Mouse (Mus musculus) heart, adult 2 months (tissue): ENCODE data around the gene Gm3233. TPM values are rescaled to one million over a fixed set of nuclear protein-coding genes. Genes with fewer than 3 reads are reported as not detected.
"Not testable (repeated sequence)": the region's sequence is repeated elsewhere in the genome, so short reads cannot be mapped to it uniquely, and the experiment has no call there.

Experiments
- DNase-seq, 2 experiments: peaks; one replicate each; pipeline ENCODE4 v3.0.0; 2021
- H3K27ac ChIP-seq: fragments of 200-600 bp; 2 replicates; pipeline ENCODE4 v1.8.1; 2022
- H3K27me3 ChIP-seq: fragments of 200-500 bp; 2 replicates; pipeline ENCODE4 v1.6.1; 2012; ENCODE audit warnings: mild to moderate bottlenecking, low read length, inconsistent platforms, mixed read lengths; ENCODE audit not compliant: control insufficient read depth, insufficient read depth
- H3K36me3 ChIP-seq: fragments of 200-500 bp; 2 replicates; pipeline ENCODE4 v1.6.1; 2012; ENCODE audit warnings: low read length, inconsistent platforms; ENCODE audit not compliant: control insufficient read depth, insufficient read depth
- H3K4me1 ChIP-seq: fragments of 200-500 bp; 2 replicates; pipeline ENCODE4 v1.6.1; 2011; ENCODE audit warnings: low read length; ENCODE audit not compliant: control insufficient read depth, insufficient read depth
- H3K4me3 ChIP-seq: fragments of 200-600 bp; 2 replicates; pipeline ENCODE4 v1.8.1; 2022
- H3K79me2 ChIP-seq: fragments of 200-500 bp; replicated peaks from 2 replicates; pipeline ENCODE4 v1.6.1; 2012; ENCODE audit warnings: mild to moderate bottlenecking, inconsistent platforms, low read length, moderate library complexity, mixed read lengths; ENCODE audit not compliant: control insufficient read depth, insufficient read depth
- H3K9ac ChIP-seq: fragments of 200-500 bp; 2 replicates; pipeline ENCODE4 v1.6.1; 2012; ENCODE audit warnings: low read depth, mild to moderate bottlenecking, control low read depth, inconsistent platforms, low read length, mixed read lengths
- CTCF ChIP-seq: fragments of 200-600 bp; IDR thresholded peaks from 2 replicates; pipeline ENCODE4 v1.8.1; 2022; ENCODE audit warnings: antibody characterized with exemption, mild to moderate bottlenecking, moderate library complexity
- EP300 ChIP-seq: fragments of 200-500 bp; IDR thresholded peaks from 2 replicates; pipeline ENCODE4 v1.6.1; 2011; ENCODE audit warnings: low read depth, low read length, control low read depth; ENCODE audit not compliant: insufficient read depth
- POLR2A ChIP-seq: fragments of 200-500 bp; IDR thresholded peaks from 2 replicates; pipeline ENCODE4 v1.6.1; 2011; ENCODE audit warnings: mild to moderate bottlenecking, low read depth, low read length, control low read depth; ENCODE audit not compliant: insufficient read depth
- WGBS: fragments of 180-500 bp; shearing (Covaris S2); methylation state at CpG from one replicate; pipeline ENCODE4 v1.1.7; 2018; 5-methylcytosine and 5-hydroxymethylcytosine counted together
- intact Hi-C: fragments of 180-260 bp; cut with DNase I; formaldehyde crosslinking; loops from one replicate; pipeline ENCODE4 v1.15.1; 2025
- polyA plus RNA-seq: library from polyadenylated mRNA; depleted of rRNA; stranded (reverse); fragments of >200 nt; gene quantifications from 2 replicates; pipeline ENCODE4 v1.2.3, GENCODE M21; 2012
- total RNA-seq, 2 experiments: library from RNA; stranded (reverse); gene quantifications; 2 replicates each; pipeline ENCODE4 v1.2.3; 2021

Gene Gm3233
- total and polyA plus RNA-seq, 3 experiments: not detected

- no peak for DNase-seq
- no peak overlapping the region for H3K4me3 ChIP-seq
- H3K27me3 ChIP-seq: no peaks in the 10 kb centered on the region
- intact Hi-C loops: no loop called here
- H3K36me3 ChIP-seq: no peaks in the 10 kb centered on the region
- H3K4me1 ChIP-seq: no peaks in the 10 kb centered on the region
- H3K9ac ChIP-seq: no peak overlapping the region
- H3K27ac ChIP-seq: no peak overlapping the region
- 86% methylated on average over 1 of the region's 1 CpGs for WGBS
- H3K79me2 ChIP-seq: no peaks in the 10 kb centered on the region
- TF ChIP-seq POLR2A (no peak), CTCF (no peak), EP300 (no peak)
Observed at GRCm38 (mm10) chr10:77769727-77770126, 10.2 kb upstream of the Gm3233 start.

- Histone ChIP-seq H3K27me3 (no peaks in the 10 kb centered on the region), H3K79me2 (no peaks in the 10 kb centered on the region), H3K9ac (no peak overlapping the region), H3K4me1 (no peaks in the 10 kb centered on the region), H3K4me3 (no peak overlapping the region), H3K36me3 (no peaks in the 10 kb centered on the region), H3K27ac (no peak overlapping the region)
- TF ChIP-seq POLR2A (no peak), EP300 (no peak), CTCF (peak; percentile 31)
- no peak for DNase-seq
- intact Hi-C loops: no loop called here
Observed at GRCm38 (mm10) chr10:77753448-77753847, 6.0 kb downstream of the Gm3233 start.

GRCm38 (mm10) chr10:77752312-77752711, 7.2 kb downstream of the Gm3233 start:
- 53% methylated on average over 3 of the region's 3 CpGs for WGBS
- H3K4me1 ChIP-seq, H3K36me3 ChIP-seq, intact Hi-C loops, H3K27ac ChIP-seq, H3K9ac ChIP-seq, DNase-seq, H3K27me3 ChIP-seq, H3K79me2 ChIP-seq, H3K4me3 ChIP-seq: not testable (repeated sequence)
- TF ChIP-seq CTCF: 0 out of 2 replicates have a peak, but pooled peaks have one; percentile 12

- 45% methylated on average over 1 of the region's 1 CpGs for WGBS
Observed at GRCm38 (mm10) chr10:77751254-77751653, 8.2 kb downstream of the Gm3233 start, which contains the start of gene Gm9736. Gene Gm9736, minus strand, starts transcription at chr10:77751354.

GRCm38 (mm10) chr10:77750686-77751085, 8.8 kb downstream of the Gm3233 start:
- H3K9ac ChIP-seq, H3K79me2 ChIP-seq, H3K27me3 ChIP-seq, H3K36me3 ChIP-seq, H3K4me1 ChIP-seq, DNase-seq, intact Hi-C loops, H3K4me3 ChIP-seq, H3K27ac ChIP-seq: not testable (repeated sequence)
- 70% methylated on average over 1 of the region's 1 CpGs for WGBS

More at GRCm38 (mm10) chr10:77751254-77751653, 8.2 kb downstream of the Gm3233 start, which contains the start of gene Gm9736:
- H3K36me3 ChIP-seq, H3K27me3 ChIP-seq, DNase-seq, H3K27ac ChIP-seq, H3K4me3 ChIP-seq, H3K4me1 ChIP-seq, intact Hi-C loops, H3K9ac ChIP-seq, H3K79me2 ChIP-seq: not testable (repeated sequence)

GRCm38 (mm10) chr10:77741924-77742688, 17.4 kb downstream of the Gm3233 start, which contains the start of gene Gm18596:
Gene Gm18596, minus strand, starts transcription at chr10:77742638.
- H3K36me3 ChIP-seq, H3K79me2 ChIP-seq, H3K27ac ChIP-seq, H3K4me3 ChIP-seq, H3K4me1 ChIP-seq, DNase-seq, H3K9ac ChIP-seq, H3K27me3 ChIP-seq, intact Hi-C loops: not testable (repeated sequence)
- 59% methylated on average over 5 of the region's 5 CpGs for WGBS

- Histone ChIP-seq H3K4me3 (no peak overlapping the region), H3K36me3 (no peaks in the 10 kb centered on the region), H3K9ac (no peak overlapping the region), H3K27me3 (no peaks in the 10 kb centered on the region), H3K79me2 (no peaks in the 10 kb centered on the region), H3K4me1 (no peaks in the 10 kb centered on the region), H3K27ac (no peak overlapping the region)
- intact Hi-C loops: no loop called here
- no peak for DNase-seq
- TF ChIP-seq POLR2A (no peak), EP300 (no peak), CTCF (no peak)
- WGBS: 83% methylated on average over 4 of the region's 4 CpGs
Observed at GRCm38 (mm10) chr10:77738929-77739328, 20.6 kb downstream of the Gm3233 start.
